Mouse (Mus musculus) lung, postnatal 25 days (tissue): ENCODE measurements around the gene Swap70.
A peak's percentile ranks its signal among the peaks of the same experiment; 100 is the strongest.

ENCODE experiments used
- DNase-seq: peaks from one replicate; pipeline ENCODE4 v3.0.0; 2022; ENCODE audit warnings: low spot score

The Swap70 gene

DNA sequence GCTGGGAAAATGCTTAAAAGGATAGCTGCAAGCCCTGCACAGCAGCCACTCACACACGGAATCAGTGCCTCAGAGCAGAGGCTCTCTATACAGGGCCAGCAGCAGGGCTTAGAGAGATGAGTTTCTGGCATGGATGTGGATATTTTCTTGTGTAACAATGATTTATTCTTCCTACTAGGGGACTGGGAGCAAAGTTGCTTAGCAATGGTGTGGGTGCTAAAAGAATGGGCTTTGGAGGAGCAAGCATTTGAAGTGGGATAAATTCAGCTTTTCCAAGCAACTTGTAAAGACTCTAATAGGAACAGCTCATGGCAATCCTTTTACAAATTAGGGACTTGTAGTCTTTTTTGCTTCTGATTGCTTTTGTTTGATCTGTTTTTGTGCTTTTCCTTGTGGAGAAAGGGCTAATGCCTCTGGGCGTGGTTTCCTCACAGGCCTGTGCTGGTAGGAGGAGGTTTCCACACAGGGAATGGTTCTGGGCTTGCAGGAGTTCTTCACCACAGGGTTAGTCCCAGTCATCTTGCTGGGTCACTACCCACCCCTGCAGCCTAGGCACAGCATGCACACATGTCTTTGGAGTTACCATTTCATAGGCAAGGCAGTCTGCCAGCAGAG, 16.4 kb downstream of the Swap70 start:
- no peak for DNase-seq

DNA sequence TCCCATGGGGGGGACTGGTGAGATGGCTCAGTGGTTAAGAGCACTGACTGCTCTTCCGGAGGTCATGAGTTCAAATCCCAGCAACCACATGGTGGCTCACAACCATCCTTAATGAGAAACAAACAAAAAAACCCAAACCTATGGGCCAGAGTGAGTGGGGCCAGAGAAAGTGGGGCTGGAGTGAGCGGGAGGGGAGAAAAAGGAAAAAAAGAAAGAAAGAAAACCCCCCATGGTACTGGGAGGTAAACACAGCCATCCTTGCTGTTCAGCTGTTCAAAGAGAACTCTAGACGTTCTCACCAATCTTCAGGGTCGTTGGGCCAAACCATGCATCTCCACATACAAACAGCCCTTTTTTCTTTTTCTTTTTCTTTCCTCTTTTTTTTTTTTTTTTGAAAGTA, 18.1 kb downstream of the Swap70 start:
- no peak for DNase-seq

DNA sequence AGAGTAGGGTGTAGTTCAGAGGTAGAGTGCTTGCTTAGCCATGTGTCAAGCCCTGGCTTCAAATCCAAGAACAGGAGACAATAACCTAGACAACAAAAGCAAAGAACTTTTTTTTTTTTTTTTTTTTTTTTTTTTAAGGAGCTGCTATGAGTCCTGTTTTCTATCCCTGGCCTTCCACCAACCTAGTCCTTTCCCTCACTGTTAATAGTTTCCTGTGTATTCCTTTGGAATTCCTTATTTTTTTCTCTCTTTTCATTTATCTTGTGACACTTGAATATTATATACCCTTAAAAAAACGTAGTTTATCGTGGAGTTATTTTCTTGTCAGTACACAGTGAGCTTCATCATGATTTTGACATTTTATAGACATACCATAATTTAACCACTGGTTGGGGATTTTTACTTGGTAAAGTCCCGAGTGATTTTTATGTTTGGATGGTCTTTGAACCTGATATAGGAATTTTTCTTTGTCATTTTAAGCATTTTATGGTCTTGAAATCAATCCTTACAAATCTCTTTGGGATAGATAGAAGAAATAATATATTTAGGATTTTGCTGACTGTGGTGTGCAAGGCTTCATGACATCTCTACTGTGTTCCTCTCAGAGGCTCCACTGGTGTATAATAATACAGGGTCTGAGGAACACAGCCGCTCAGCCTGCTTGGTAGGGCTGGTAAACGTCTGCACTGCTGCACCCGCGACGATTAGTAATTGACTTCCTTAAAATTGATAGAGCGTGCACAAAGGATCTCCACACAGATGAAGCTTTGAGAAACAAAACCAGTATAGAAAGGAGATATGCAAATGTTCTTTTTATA, 20.2 kb downstream of the Swap70 start:
- DNase-seq: peak; percentile 41

DNA sequence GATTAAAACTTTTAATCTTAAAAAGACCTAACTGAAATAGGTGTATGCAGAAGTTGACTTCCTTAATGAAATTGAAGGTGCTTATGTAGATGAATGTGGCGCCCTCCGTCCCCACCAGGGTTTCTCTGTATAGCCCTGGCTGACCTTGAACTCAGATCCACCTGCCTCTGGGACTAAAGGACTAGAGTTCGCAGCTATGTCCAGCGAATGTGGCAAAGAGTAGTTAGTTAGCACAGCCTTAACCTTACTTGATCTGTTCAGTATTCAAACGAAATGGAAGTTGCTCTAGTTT, 20.7 kb downstream of the Swap70 start:
- no peak for DNase-seq

DNA sequence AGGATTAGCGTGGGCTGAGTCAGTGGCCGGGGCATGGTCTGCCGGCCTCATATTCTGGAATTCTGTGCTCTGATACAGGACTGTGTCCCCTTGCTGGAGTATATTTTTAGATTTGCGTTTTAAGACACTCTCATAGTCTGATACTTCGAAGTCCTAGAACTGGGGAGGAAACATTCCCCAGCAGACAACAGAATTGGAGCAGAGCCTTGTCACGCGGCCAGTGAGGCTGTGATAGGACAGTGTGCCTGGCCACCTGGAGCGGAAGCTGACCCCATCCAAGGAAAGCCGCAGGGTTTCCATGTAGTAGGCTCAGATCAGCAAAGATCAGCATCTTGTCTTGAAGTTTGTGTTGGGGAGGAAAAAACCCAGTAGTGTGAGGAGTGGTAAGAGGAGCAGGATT, 23.6 kb downstream of the Swap70 start:
- DNase-seq: no peak

DNA sequence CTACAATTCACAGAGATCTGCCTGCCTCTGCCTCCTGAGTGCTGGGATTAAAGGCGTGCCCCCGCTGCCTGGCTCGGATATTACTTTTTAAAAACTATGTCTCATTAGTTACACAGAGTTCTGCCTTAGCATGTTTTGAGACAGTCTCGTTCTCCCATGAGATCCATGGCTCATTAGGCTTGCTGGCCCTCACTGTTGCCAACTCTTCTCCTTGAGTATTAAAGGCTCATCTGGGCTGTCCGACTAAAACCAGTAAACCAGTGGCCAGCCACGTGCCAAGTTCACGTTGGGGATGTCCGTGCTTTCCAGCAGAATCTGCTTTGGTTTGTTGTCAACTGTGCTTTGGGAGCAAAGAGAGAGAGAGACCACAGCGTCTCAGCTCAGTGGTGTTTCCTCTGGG, 25.0 kb downstream of the Swap70 start:
- DNase-seq: no peak

DNA sequence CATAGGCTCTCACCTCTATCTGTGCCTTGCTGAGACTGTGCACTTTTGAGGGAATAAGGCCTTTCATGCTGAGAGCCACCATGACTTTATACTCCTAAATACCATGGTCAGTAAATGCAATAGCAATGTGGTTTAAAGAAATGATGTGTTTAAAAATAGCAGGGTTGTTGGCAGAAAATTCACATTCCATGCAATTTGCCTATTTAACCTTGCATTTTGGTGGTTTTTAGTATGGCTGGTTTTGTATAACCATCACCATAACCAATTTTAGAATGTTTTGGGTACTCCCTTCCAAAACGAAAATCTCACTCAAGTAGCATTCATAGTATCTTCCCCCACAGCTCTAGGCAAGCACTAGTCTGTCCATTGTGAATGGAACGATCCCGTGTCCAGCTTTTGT, 26.3 kb downstream of the Swap70 start:
- DNase-seq: no peak

DNA sequence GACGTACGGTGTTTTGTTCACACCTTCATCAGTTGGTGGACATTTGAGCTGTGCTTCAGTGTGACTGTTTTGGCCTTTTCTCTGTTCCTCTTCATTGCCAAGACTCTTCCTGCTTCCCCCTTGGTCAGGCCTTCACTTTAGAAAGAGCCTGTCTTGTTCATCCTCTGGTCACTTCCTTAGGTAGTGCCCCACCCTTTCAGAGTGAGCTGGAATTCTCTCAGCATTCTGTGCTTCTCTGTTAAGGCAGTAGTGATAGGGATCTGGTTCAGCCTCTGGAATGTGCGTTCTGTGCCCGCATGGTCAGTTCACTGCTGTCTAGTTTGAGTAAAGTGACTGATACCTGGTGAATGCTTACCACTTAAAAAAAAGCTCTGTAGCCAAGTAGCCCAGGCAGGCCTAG, 27.2 kb downstream of the Swap70 start:
- DNase-seq: no peak

DNA sequence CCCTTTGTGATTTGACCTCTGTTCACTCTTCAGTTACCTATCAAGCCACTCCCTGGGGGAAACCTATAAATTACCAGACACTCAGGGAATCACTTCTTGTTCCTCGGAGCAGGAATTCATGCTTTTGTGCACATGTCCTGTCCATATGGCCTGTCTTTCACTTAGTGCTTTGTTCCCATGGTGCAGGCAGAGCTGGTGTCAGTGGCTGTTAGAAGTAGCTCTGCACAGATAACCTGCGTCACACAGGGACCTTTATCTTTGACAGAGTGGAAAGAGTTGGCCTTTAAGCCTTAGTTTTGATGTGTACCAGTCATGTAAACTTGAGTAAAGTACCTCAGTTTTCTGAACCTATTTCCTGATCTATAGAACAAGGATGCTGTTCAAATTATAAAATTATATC, 32.4 kb downstream of the Swap70 start:
- no peak for DNase-seq

DNA sequence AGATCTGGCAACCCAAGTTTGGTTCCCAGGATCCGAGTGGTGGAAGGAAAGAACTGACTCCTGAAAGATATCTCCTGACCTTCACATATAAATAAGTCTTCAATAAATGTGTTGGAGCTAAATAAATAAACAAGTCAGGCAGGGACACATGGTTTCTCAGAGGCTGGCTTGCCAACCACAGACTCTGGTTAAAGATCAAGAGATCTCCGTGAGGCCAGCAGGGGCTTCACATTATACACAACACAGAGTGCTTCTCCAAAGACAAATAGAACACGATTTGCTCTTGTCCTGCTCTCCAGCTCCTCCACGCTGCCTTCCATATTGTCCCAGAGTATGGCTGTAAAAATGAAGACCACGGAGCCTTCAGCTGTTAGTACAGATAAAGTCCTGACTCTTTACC, 32.9 kb downstream of the Swap70 start:
- no peak for DNase-seq

DNA sequence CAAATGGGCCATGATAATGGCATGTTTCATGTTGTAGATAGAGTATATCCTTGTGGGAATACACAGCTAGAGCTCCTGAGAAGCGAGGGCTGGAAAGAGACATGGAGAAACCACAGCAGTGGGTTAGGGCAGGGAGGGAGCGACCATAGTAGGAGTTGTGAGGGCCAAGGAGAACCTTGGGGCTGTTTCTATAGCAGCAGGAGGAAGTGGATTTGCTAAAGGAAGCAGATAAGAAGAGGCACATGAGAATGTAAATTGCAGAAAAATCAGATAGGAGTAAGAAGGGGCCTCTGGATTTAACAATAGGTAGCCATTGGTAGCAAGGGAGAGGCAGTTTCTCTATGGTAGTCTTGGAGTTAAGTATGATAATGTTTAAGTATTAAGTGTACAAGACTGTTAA, 35.5 kb downstream of the Swap70 start:
- no peak for DNase-seq

DNA sequence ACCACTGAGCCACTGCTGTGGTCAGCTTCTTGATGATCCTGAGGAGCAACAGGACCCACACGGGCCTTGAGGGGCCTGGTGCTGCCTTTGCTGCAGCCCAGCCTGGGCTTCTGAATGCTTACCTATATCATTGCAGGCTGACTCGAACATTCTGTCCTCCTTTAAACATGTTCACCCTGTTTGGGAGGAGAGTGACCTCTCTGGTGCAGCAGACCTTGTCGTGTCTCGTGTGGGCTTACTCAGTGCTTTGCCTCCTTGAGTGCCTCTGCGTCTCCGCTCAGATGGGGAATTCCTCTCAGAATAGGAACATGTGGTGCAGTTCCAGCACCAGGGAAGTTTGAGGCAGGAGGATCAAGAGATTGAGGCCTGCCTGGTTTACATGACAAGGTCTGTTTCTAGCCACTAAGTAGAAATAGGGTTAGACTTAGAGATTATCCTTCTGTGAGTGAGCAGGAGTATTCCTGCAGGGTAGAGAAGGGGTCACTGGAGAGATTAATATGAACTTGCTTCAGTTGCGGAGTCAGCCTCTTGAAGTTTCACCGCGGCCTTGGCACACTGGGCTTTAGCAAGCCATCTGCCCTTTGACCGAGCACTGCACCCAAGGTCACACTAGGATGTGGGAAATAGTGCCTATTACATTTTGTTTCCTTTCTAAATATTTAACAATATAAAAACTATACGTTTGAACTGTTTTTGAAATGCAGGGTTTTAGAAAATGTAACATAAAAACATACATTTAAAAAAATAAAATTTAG, 36.9 kb downstream of the Swap70 start:
- DNase-seq: no peak

DNA sequence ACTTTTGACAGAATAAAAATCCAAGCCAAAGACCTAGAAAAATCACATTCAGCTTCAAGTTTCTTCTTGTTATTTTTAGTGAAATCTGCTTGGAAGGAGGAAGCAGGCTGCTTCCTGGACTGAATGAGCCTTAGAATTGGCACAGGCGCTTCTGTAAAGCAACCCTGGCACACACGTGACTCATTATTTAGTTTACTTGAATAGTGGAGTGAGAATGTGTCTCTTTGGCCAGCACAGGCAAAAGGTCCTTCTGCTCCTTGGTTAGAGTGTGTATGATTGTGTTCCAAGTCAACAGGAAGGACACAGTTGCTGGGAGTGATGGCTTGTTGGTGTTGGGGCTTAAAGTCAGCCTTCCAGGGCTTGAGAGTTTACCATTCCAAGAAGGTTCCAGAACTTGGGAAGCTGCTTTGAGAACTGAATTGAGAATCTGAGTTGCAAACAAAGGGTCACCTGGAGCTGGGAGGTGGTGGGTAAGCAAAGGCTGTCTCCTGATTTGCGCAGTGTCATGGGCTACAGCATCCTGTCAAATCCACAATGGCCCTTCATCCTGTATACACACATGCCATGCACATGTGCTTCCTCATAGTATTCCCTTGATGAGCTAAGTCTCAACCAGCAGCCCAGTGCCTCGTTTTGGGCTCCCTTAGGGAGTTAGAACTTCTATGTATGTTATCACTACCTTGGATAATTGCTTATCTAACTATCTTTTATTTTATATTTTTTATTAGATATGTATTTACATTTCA, 38.6 kb downstream of the Swap70 start:
- DNase-seq: peak; percentile 88

DNA sequence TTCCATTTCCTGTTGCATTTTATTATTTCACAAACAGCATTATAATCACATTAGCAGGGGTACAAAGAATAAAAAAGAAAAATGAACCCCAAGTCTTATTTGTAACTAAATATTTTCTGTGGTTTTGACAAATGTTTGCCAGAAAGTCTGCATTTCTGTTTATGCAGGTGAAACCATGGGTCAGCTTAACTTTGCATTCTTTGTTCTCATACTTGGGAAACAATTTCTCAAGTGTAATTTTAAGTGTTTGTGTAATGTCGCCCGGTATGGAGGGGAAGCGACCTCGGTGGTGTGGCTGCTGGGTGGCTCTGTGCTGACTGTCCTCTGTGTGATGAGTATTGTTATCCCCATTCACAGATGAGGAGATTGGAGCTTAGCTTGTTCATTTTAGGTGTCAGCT, 40.3 kb downstream of the Swap70 start:
- DNase-seq: no peak

DNA sequence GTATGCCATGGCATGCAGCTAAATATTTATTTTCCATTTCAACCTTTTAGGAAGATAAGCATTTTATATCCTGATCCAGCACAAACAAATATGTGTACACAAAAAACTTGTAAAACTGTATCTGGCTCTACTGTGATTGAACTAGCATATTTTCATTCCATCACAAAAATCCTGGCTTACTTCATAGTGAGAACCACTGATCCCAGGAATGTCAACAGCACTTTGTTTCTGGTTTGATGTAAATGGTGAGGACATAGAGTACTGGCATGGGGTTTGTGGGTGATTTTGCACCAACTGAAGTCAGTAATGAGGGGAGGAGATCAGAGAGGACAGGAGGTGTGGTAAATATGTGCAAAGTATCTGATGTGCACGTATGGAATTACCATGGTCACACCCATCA, 41.1 kb downstream of the Swap70 start:
- peak; percentile 69 for DNase-seq

DNA sequence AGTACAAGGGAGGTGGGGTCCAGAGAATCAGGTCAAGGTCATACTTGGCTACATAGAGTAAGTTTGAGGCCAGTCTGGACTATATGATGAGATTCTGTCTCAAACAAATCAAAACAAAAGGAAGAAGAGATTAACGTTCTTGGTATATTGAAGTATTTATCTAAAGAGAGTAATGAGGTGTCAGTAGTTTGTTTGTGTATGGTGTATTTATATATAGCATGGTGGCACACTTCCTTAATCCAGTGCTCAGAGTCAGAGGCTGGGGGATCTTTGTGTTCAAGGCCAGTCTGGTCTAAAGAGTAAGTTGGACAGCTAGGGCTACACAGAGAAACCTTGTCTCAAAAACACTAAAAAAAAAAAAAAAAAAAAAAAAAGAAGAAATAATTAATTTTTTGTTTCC, 42.0 kb downstream of the Swap70 start:
- DNase-seq: no peak

DNA sequence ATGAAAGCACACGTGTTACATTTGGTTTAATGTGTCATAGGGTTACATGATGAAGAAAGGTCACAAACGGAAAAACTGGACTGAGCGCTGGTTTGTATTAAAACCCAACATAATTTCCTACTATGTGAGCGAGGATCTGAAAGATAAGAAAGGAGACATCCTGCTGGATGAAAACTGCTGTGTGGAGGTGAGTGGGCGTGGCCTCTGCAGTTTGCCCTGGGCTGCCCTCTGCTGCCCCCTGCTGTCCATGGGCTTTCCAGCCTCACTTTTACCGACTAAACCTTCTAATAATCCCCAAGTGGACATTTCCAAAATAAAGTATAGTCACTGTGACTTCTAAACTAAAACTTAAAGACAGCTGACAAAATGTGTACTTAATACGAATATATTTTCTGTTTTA, 44.3 kb downstream of the Swap70 start:
- DNase-seq: peak; percentile 91

DNA sequence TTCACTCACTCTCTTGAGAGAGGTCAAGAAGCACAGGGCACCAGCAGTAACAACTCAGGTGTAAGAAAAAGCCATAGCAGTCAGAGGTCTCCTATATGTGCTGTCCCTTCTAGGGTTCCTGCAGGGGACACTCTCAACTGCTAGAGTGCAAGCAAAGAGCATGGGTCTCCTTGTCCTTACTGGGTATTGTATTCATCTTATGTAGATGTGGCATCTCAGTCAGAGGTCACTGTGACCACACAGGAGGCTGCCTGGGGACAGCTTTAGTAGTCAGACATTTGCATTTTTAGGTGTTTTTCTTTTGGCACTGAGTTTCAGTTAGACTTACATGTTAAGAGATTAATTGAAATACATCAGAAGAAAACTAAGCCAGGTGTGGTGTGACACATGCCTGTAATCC, 45.5 kb downstream of the Swap70 start:
- DNase-seq: no peak

DNA sequence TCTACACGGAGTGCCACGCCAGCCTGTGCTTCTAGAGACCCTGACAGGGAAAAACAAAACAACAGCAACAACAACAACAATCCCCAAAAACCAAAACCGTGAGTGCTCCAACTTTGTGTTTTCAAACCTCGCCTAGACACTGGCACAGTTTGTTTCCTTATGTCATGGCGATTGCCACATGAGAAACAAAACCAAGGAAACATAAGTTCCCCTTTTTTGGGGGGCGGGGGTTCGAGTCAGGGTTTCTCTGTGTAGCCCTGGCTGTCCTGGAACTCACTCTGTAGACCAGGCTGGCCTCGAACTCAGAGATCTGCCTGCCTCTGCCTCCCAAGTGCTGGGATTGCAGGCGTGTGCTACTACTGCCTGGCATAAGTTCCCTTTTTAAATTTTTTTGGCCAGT, 46.5 kb downstream of the Swap70 start:
- no peak for DNase-seq

DNA sequence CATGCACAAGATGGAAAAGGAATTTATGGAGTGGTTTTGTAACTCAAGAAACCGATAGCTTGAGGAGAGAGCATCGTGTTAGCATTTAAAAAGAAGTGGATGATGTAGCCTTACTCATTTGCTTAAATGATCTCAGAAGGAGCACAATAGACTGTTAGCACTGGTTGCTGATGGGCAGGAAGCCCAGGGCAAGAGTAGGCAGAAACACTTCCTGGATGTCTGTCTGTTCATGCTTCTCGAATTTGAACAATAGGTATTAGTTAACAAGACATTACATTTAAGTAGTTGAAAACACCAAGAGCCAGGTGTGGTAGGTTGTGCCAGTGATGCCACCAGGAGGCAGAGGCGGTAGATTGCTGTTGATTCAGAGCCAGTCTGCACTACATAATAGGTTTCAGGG, 47.0 kb downstream of the Swap70 start:
- no peak for DNase-seq

DNA sequence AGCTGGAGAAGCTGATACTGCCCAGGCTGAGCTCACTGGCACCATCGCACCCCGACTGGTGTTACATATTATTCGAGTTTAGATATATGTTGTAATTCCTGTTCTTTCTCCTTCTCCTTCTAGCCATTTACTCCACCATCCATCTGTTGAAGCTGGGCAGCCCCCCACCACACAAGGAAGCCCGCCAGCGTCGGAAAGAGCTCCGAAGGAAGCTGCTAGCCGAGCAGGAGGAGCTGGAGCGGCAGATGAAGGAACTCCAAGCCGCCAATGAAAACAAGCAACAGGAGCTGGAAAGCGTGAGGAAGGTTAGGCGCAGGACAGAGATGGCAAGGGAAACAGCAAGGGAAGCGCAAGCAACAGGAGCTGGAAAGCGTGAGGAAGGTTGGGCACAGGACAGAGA, 48.3 kb downstream of the Swap70 start:
- no peak for DNase-seq

DNA sequence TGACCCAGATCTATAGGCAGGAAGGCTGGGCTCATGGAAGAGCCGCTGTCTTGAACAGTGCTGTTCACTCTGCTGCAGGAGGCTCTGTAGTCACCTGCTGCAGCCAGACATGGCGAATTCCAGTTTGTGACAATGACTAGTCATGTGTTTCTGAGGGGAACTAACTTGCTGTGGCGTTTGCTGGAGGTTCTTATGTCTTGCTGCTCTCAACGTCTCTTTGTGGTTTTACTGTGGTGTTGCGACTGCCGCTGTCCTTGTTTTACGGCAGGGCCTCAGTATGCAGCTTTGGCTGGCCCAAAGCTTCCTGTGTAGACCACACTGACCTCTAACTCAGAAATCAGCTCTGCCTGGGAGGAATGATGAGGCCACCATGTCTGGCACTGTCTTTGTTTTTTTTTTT, 48.9 kb downstream of the Swap70 start:
- DNase-seq: peak; percentile 36

DNA sequence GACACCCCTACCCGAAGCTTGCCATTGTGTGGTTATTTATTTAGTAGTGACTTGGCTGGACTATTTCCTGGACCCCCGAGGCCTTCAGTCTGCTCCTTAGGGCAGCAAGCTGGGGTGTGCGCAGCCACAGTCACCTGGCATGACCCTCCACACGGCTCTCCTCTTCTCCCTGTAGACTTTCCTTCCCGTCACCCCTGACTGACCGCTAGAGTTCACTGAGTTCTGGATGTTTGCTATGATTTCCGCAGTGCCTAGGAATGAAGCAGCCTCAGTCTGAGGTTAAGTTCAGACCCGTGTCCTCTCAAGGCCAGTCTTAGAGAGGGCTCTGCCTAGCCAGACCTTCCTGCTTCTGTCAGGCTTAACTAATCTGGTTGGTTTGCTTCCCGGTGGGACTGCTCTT, 50.3 kb downstream of the Swap70 start:
- no peak for DNase-seq
